Mouse (Mus musculus) MEL (cell line): ENCODE data around the gene Ada. TPM values are rescaled to one million over a fixed set of nuclear protein-coding genes. Genes with fewer than 3 reads are reported as not detected.

ENCODE experiments used
- DNase-seq: peaks from one replicate; pipeline ENCODE4 v3.0.0; 2011; ENCODE audit warnings: low read depth, low spot score
- H3K27ac ChIP-seq: 2 replicates; pipeline ENCODE4 v1.5.1; 2012; ENCODE audit warnings: low read depth, mild to moderate bottlenecking, control low read depth, low read length, moderate library complexity; ENCODE audit not compliant: control insufficient read depth
- H3K27me3 ChIP-seq, 2 experiments: fragments of 150-350 bp in 1 of 2; sonication (generic) in 1 of 2; 2 replicates each; pipeline ENCODE4 v1.6.1; 2012; ENCODE audit warnings: low read length in 2 of 2, mild to moderate bottlenecking in 2 of 2, improper control_type of control experiment in 1 of 2, moderate library complexity in 1 of 2; ENCODE audit not compliant: insufficient read depth in 2 of 2, control insufficient read depth in 1 of 2
- H3K36me3 ChIP-seq, 2 experiments: 2 replicates each; pipeline ENCODE4 v1.6.1; 2012 to 2014; ENCODE audit warnings: low read length in 2 of 2, improper control_type of control experiment in 1 of 2, inconsistent platforms in 1 of 2, mild to moderate bottlenecking in 1 of 2; ENCODE audit not compliant: insufficient read depth in 2 of 2, control insufficient read depth in 1 of 2
- H3K4me1 ChIP-seq, 2 experiments: fragments of 150-350 bp in 1 of 2; sonication (generic) in 1 of 2; 2 replicates each; pipeline ENCODE4 v1.6.1; 2012; ENCODE audit warnings: low read length in 2 of 2, improper control_type of control experiment in 1 of 2, mild to moderate bottlenecking in 1 of 2; ENCODE audit not compliant: insufficient read depth in 2 of 2, control insufficient read depth in 1 of 2
- H3K4me3 ChIP-seq, 2 experiments: fragments of 150-350 bp in 1 of 2; sonication (generic) in 1 of 2; 2 replicates each; pipeline ENCODE4 v1.5.1; 2012; ENCODE audit warnings: low read depth in 2 of 2, low read length in 2 of 2, mild to moderate bottlenecking in 2 of 2, moderate library complexity in 2 of 2, control low read depth in 1 of 2, improper control_type of control experiment in 1 of 2; ENCODE audit not compliant: control insufficient read depth in 1 of 2, insufficient read depth in 1 of 2
- H3K79me2 ChIP-seq: 2 replicates; pipeline ENCODE4 v1.6.1; 2012; ENCODE audit warnings: mild to moderate bottlenecking, low read length, moderate library complexity; ENCODE audit not compliant: control insufficient read depth, poor library complexity, insufficient read depth
- H3K9ac ChIP-seq: 2 replicates; pipeline ENCODE4 v1.6.1; 2012; ENCODE audit warnings: low read depth, mild to moderate bottlenecking, control low read depth, low read length, moderate library complexity; ENCODE audit not compliant: control insufficient read depth, poor library complexity, severe bottlenecking
- H3K9me3 ChIP-seq: fragments of 150-350 bp; sonication (generic); replicated peaks from 2 replicates; pipeline ENCODE4 v1.6.1; 2012; ENCODE audit warnings: mild to moderate bottlenecking, low read length, improper control_type of control experiment, moderate library complexity; ENCODE audit not compliant: insufficient read depth
- BHLHE40 ChIP-seq: IDR thresholded peaks from 2 replicates; pipeline ENCODE4 v1.6.1; 2012; ENCODE audit warnings: low read depth, mild to moderate bottlenecking, inconsistent platforms, low read length, improper control_type of control experiment, borderline replicate concordance
- CHD1 ChIP-seq: IDR thresholded peaks from 2 replicates; pipeline ENCODE4 v1.6.1; 2012; ENCODE audit warnings: low read depth, mild to moderate bottlenecking, inconsistent platforms, low read length, improper control_type of control experiment
- E2F4 ChIP-seq: IDR thresholded peaks from 2 replicates; pipeline ENCODE4 v1.6.1; 2011; ENCODE audit warnings: low read depth, low read length, improper control_type of control experiment, borderline replicate concordance
- ELF1 ChIP-seq: IDR thresholded peaks from 2 replicates; pipeline ENCODE4 v1.6.1; 2014; ENCODE audit warnings: low read depth, mild to moderate bottlenecking, inconsistent platforms, low read length, improper control_type of control experiment, moderate library complexity
- EP300 ChIP-seq, 2 experiments: IDR thresholded peaks; 2 replicates each; pipeline ENCODE4 v1.6.1; 2011; ENCODE audit warnings: improper control_type of control experiment in 2 of 2, low read length in 2 of 2, low read depth in 1 of 2, mild to moderate bottlenecking in 1 of 2
- ETS1 ChIP-seq: IDR thresholded peaks from 2 replicates; pipeline ENCODE4 v1.6.1; 2012; ENCODE audit warnings: low read depth, mild to moderate bottlenecking, inconsistent platforms, low read length, improper control_type of control experiment, moderate library complexity
- GABPA ChIP-seq: IDR thresholded peaks from 2 replicates; pipeline ENCODE4 v1.6.1; 2012; ENCODE audit warnings: low read depth, mild to moderate bottlenecking, inconsistent platforms, low read length, improper control_type of control experiment, moderate library complexity
- GATA1 ChIP-seq: IDR thresholded peaks from 2 replicates; pipeline ENCODE4 v1.6.1; 2011; ENCODE audit warnings: low read depth, low read length, improper control_type of control experiment
- JUND ChIP-seq: IDR thresholded peaks from 2 replicates; pipeline ENCODE4 v1.6.1; 2011; ENCODE audit warnings: low read depth, mild to moderate bottlenecking, improper control_type of control experiment, low read length
- KAT2A ChIP-seq: conservative IDR thresholded peaks from 2 replicates; pipeline ENCODE4 v1.6.1; 2012; ENCODE audit warnings: low read depth, low read length, improper control_type of control experiment, inconsistent platforms
- MAFK ChIP-seq: IDR thresholded peaks from 2 replicates; pipeline ENCODE4 v1.6.1; 2011; ENCODE audit warnings: low read depth, mild to moderate bottlenecking, low read length, improper control_type of control experiment, borderline replicate concordance
- MAZ ChIP-seq: IDR thresholded peaks from 2 replicates; pipeline ENCODE4 v1.6.1; 2012; ENCODE audit warnings: low read depth, mild to moderate bottlenecking, inconsistent platforms, low read length, improper control_type of control experiment
- MXI1 ChIP-seq: IDR thresholded peaks from 2 replicates; pipeline ENCODE4 v1.6.1; 2011; ENCODE audit warnings: mild to moderate bottlenecking, low read depth, low read length, improper control_type of control experiment
- MYC ChIP-seq: IDR thresholded peaks from 2 replicates; pipeline ENCODE4 v1.6.1; 2011; ENCODE audit warnings: low read depth, mild to moderate bottlenecking, low read length, improper control_type of control experiment, moderate library complexity
- NELFE ChIP-seq: IDR thresholded peaks from 2 replicates; pipeline ENCODE4 v1.6.1; 2011; ENCODE audit warnings: low read depth, low read length, improper control_type of control experiment
- POLR2A ChIP-seq, 2 experiments: IDR thresholded peaks; 2 replicates each; pipeline ENCODE4 v1.6.1; 2011 to 2012; ENCODE audit warnings: low read length in 2 of 2, mild to moderate bottlenecking in 2 of 2, control low read depth in 1 of 2, improper control_type of control experiment in 1 of 2, low read depth in 1 of 2, moderate library complexity in 1 of 2; ENCODE audit not compliant: control insufficient read depth in 1 of 2, insufficient read depth in 1 of 2, poor library complexity in 1 of 2
- POLR2AphosphoS2 ChIP-seq: IDR thresholded peaks from 2 replicates; pipeline ENCODE4 v1.6.1; 2011; ENCODE audit warnings: low read length, improper control_type of control experiment
- POLR2AphosphoS5 ChIP-seq: IDR thresholded peaks from 2 replicates; pipeline ENCODE4 v1.6.1; 2012; ENCODE audit warnings: low read depth, borderline replicate concordance, mild to moderate bottlenecking, inconsistent platforms, low read length, moderate library complexity, mixed read lengths
- RAD21 ChIP-seq: IDR thresholded peaks from 2 replicates; pipeline ENCODE4 v1.6.1; 2011; ENCODE audit warnings: mild to moderate bottlenecking, low read depth, low read length, improper control_type of control experiment
- SIN3A ChIP-seq: IDR thresholded peaks from 2 replicates; pipeline ENCODE4 v1.6.1; 2012; ENCODE audit warnings: low read length, improper control_type of control experiment, inconsistent platforms
- TBP ChIP-seq: IDR thresholded peaks from 2 replicates; pipeline ENCODE4 v1.8.0; 2011; ENCODE audit warnings: low read depth, low read length, improper control_type of control experiment
- UBTF ChIP-seq: IDR thresholded peaks from 2 replicates; pipeline ENCODE4 v1.6.1; 2012; ENCODE audit warnings: low read depth, mild to moderate bottlenecking, inconsistent platforms, low read length, improper control_type of control experiment, moderate library complexity, borderline replicate concordance; ENCODE audit not compliant: insufficient read depth
- USF1 ChIP-seq: IDR thresholded peaks from 2 replicates; pipeline ENCODE4 v1.6.1; 2014; ENCODE audit warnings: low read depth, mild to moderate bottlenecking, inconsistent platforms, low read length, improper control_type of control experiment, moderate library complexity
- ZKSCAN1 ChIP-seq: IDR thresholded peaks from 2 replicates; pipeline ENCODE4 v1.6.1; 2012; ENCODE audit warnings: low read depth, mild to moderate bottlenecking, inconsistent platforms, low read length, improper control_type of control experiment, moderate library complexity
- ZMIZ1 ChIP-seq: IDR thresholded peaks from 2 replicates; pipeline ENCODE4 v1.6.1; 2012; ENCODE audit warnings: low read depth, mild to moderate bottlenecking, inconsistent platforms, low read length, improper control_type of control experiment, moderate library complexity
- polyA plus RNA-seq, 2 experiments: library from polyadenylated mRNA; stranded (reverse) in 1 of 2; unstranded in 1 of 2; fragments of >175 nt in 1 of 2; fragments of >200 nt in 1 of 2; gene quantifications; 2 replicates each; pipeline versions ENCODE4 v1.2.1 to v1.2.4; 2012; ENCODE audit warnings: low replicate concordance in 2 of 2, low read depth in 1 of 2; ENCODE audit not compliant: insufficient read length in 2 of 2, insufficient read depth in 1 of 2, missing spikeins in 1 of 2
- total RNA-seq: library from RNA; depleted of rRNA; stranded (reverse); fragments of 300-350 nt; gene quantifications from 2 replicates; pipeline ENCODE4 v1.2.3, GENCODE M21; 2012

Ada gene
- total and polyA plus RNA-seq, 3 experiments = 35.1 to 36.5 TPM; not detected in 1

DNA sequence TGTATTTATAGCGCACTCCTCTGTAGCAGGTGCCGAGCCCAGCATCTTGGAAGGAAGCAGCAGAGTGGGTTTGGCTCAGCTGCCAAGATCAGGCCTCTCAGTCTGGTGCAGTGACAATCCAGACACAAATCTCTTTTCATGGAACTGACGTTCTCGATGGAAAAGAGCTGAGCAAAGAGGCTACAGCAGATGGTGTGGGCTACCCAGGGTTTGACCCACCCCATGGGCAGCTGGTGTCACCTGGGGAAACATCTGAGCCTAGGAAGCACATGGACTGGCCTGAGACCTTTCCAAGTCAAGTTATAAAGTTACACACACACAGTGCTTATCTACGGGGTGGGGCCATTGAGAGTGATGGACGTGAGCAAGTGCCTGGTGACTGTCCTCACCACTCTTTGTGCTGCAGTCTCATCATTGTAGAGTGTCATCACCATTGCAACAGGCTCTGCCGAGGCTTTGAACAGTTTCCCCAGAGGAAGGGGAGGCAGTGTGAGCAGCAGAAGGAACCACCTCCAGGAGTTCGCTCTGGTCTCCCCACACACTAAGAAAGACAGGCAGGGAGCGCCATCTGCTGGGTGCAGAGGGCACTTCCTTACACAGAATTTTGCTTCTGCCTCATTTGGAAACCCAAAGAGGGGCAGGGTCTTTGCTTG, 31.0 kb downstream of the Ada start (continued):
- TF ChIP-seq NELFE (no peak), ETS1 (peak; percentile 35; the same call in 1 of the 2 replicates), ZMIZ1 (no peak), ZKSCAN1 (no peak), UBTF (no peak), SIN3A (peak; percentile 75), BHLHE40 (no peak; the same call in 1 of the 2 replicates), MAFK (no peak), JUND (no peak), KAT2A (no peak), GATA1 (0 out of 2 replicates have a peak, but pooled peaks have one; percentile 38), POLR2AphosphoS5 (no peak), USF1 (no peak), POLR2A (IDR thresholded peaks at IDR 0.05; ENCODE audit: control insufficient read depth in 1 of 2, insufficient read depth in 1 of 2, low read depth in 1 of 2, low read length in 2 of 2, poor library complexity in 1 of 2) (no peak), ELF1 (peak; percentile 58; the same call in 1 of the 2 replicates), POLR2AphosphoS2 (no peak), RAD21 (peak; percentile 100), E2F4 (no peak), EP300 (IDR thresholded peaks at IDR 0.05; ENCODE audit: low read depth in 1 of 2, low read length in 2 of 2) (no peak), GABPA (no peak), TBP (no peak), MAZ (peak; percentile 79; the same call in 1 of the 2 replicates), CHD1 (no peak), MYC (no peak)

GRCm38 (mm10) chr2:163718526-163718925, 31.5 kb downstream of the Ada start:
- no peaks in the 10 kb centered on the region for H3K79me2 ChIP-seq
- DNase-seq = no peak
- no peaks in the 10 kb centered on the region for H3K9me3 ChIP-seq
- TF ChIP-seq EP300 (IDR thresholded peaks at IDR 0.05; ENCODE audit: low read depth in 1 of 2, low read length in 2 of 2) (no peak), NELFE (no peak), POLR2AphosphoS2 (no peak), RAD21 (no peak), MXI1 (no peak)
- H3K4me3 ChIP-seq = no peak overlapping the region
- H3K9ac ChIP-seq = no peak overlapping the region
- no peaks in the 10 kb centered on the region for H3K27me3 ChIP-seq
- H3K27ac ChIP-seq = no peak overlapping the region
- peaks cover 0 to 4% of the 10 kb centered on the region in 2 experiments; a peak in 1 of 4 replicates for H3K4me1 ChIP-seq
- H3K36me3 ChIP-seq = no peaks in the 10 kb centered on the region; a peak in 1 of 4 replicates
